Mouse (Mus musculus) MEL-GATA-1-ER (cell line): ENCODE results near the gene Zdhhc4.
A peak's percentile ranks its signal among the peaks of the same experiment; 100 is the strongest.

Experiments used
- DNase-seq: peaks from one replicate; pipeline ENCODE4 v3.0.0-alpha.2; 2012; ENCODE audit warnings: low read depth; ENCODE audit errors: extremely low read depth

The Zdhhc4 gene

GRCm38 (mm10) chr5:143328690-143329495 is at the start of gene Zdhhc4:
Gene Zdhhc4 (minus strand): TSS chr5:143329256.
- peak; percentile 63 for DNase-seq

GRCm38 (mm10) chr5:143376156-143376555 is 47.1 kb upstream of the Zdhhc4 start:
- peak; percentile 14 for DNase-seq

- DNase-seq = no peak
Measured at GRCm38 (mm10) chr5:143375242-143375641, 46.2 kb upstream of the Zdhhc4 start.

DNA sequence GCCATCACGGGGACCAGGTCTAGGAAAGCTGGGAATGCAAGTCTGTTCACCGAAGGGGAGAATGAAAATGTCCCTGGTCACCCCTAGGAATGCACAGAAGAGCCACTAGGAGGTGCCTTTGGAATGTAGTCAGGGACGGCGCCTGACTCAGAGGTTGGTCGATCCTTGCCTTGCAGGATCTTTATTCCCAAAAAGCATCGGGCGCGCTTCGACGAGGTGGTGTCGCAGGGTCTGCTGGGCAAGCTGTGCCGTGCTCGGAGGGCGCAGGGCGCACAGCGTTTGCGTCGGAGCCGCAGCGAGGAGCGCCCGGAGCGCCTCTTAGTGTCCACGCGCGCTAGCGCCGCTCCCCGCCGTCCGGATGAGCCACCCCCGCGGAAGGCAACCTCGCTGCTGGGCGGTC is 43.8 kb upstream of the Zdhhc4 start:
- DNase-seq = no peak

- DNase-seq = no peak
Measured at GRCm38 (mm10) chr5:143371146-143371510, 42.1 kb upstream of the Zdhhc4 start.

GRCm38 (mm10) chr5:143370416-143371145 is 41.5 kb upstream of the Zdhhc4 start:
- no peak for DNase-seq

GRCm38 (mm10) chr5:143369611-143370255 is 40.7 kb upstream of the Zdhhc4 start:
- no peak for DNase-seq

DNA sequence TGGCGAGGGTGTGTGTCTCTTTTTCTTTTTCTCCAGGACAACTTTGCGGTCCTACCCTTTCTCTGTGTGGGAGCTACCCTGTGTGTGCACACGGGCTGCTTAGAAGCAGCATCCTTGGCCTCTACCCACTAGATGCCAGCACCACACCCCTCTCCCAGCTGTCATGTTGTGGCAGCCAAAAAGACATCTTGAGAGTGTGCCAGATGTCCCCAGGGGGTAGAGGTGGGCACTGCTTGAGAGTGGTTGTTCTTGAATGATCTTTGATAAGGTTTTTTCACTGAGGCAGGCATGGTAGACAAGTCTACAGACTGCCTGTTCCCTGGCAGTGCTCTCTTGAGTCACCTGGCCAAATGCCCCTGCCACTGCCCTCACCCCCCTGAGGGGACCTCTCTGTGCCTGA is 38.9 kb upstream of the Zdhhc4 start:
- no peak for DNase-seq

DNA sequence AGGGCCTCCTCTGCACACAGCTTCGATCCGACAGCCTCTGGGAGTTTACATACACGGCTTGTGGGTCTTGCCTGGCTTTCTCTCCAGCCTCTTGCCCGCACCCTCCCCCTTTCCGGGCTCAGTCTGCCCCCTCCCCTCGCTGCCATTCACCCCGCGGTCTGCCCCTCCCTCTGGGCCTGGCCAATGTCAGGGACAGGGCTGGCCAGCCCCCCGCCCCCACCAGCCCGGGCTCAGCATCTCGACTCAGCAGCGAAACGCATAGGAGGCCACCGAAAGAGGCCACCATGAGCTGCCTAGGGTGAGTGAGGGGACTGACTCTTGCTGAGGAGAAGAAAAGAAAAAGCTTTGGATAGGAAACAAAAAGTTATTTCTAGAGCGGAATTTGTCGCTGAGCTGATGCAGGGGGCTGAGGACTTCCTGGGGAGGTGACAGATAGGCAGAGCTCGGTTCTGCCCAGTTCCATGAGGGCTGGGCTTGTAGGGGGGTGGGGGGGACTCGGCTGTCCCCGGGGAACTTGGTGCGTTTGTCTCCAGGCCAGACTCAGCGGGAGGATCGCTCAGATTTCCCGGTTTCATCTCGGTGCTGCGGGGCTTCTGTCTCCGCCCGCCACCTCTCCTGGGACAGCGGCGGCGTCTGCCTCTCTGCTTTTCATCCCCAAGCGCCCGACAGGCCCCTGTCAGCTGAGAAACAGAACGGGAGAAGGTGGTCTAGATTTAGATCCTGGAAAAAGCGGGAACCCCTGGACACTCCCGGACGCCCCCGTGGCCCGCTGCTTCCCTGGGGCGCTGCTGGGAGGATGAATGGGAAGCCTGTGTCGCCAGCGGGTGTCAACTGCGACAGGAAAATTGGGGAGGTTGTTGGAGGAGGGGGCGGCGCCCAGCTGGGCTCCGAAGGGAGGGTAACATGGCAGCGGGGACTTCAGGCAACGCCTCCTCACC is 34.9 kb upstream of the Zdhhc4 start:
- no peak for DNase-seq

- DNase-seq = no peak
Measured at GRCm38 (mm10) chr5:143361428-143361827, 32.4 kb upstream of the Zdhhc4 start.

GRCm38 (mm10) chr5:143360000-143360399 is 30.9 kb upstream of the Zdhhc4 start:
- DNase-seq = peak; percentile 22

- no peak for DNase-seq
Measured at GRCm38 (mm10) chr5:143359263-143359662, 30.2 kb upstream of the Zdhhc4 start.

DNA sequence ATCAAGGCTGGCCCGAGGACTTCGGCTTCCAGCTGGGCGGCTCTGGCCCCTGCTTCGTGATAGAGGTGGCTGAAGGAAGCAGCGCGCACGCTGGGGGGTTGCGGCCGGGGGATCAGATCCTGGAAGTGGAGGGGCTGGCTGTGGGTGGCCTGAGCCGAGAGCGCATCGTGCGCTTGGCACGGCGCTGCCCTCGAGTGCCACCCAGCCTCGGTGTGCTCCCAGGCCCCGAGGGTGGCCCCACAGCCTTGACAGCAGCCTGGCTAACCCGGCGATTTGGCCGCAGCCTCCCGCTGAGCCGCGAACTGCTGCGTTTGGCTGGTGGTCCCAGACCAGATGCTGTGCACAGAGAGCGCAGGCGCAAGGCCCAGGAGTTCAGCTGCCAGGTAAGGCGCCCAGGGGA is 28.5 kb upstream of the Zdhhc4 start:
- DNase-seq = no peak

- no peak for DNase-seq
Measured at GRCm38 (mm10) chr5:143356686-143357388, 27.8 kb upstream of the Zdhhc4 start, which contains the start of gene Grid2ip. Gene Grid2ip (plus strand): TSS chr5:143357338.

DNA sequence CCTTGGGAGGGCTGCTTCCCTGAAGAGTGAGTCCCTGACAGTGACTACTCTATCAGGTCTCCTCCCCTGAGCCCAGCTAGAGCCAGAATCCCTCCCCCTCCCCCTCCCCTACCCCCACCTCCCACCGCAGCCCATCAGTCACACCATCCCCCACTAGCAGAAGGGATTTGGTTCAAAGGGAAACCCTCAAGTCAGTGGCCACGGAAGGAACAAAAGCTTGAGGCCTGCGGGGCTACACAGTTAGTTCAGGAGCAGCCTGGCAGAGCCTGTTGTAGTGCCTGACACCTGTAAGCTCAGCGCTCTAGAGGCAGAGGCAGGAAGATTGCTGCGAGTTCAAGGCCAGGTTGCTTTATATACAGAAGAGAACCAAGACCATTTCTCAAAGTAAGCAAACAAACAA is 27.0 kb upstream of the Zdhhc4 start:
- DNase-seq = no peak

- DNase-seq = no peak
Measured at GRCm38 (mm10) chr5:143346367-143346766, 17.3 kb upstream of the Zdhhc4 start.

DNA sequence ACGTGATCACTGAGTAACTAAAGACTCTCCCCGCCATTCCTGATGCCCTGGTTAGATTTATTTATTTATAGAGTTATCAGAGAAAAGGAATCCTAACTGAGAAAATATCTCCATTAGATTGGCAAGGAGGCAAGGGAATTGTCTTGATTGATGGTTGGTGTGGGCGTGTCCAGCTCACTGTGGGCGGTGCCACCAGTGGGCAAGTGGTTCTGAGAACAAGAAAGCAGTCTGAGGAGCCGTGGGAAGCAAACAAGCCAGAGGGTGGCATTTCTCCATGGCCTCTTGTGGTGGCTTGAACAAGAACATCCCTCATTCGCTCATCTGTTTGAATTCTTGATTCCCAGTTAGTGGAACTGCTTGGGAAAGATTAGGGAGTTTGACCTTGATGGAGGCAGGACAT is 10.5 kb upstream of the Zdhhc4 start:
- DNase-seq = no peak

DNA sequence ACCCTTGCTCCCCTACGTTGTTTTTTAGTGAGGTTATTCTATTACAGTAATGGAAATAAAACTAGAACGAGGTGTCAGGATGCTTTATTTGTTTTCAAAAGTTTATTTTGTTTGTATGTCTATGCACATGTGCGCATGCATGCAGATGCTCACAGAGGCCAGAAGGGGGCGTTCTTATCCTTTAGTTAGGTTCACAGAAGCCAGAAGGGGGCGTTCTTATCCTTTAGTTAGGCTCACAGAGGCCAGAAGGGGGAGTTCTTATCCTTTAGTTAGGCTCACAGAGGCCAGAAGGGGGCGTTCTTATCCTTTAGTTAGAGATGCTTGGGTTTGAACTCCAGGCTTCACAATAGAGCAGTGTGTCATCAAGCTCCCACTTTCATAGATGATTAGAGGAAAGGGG is 7.5 kb upstream of the Zdhhc4 start:
- DNase-seq = no peak

DNA sequence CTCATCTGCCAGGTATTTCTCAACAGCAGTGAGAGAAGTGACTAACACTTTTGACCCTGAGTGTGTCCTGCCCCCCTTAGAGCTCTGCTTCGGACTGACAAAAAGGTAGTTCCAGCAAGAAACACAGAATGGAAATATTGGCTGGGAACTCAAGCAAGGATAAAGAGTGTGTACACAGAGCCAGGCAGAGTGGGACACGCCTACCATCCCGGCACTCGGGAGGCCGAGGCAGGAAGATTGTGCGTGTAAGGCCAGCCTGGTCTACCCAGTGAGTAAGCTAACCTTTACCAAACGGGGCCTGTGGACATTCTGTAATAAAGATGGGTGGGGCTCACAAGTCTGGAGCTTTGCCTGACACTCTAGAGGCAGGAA is 6.0 kb upstream of the Zdhhc4 start:
- DNase-seq = no peak

GRCm38 (mm10) chr5:143334418-143335088 is 5.5 kb upstream of the Zdhhc4 start:
- no peak for DNase-seq
